Mouse (Mus musculus) cerebellum, postnatal 14 days (tissue): ENCODE results near the gene Tmc4.
"Not testable (repeated sequence)": the region's sequence is repeated elsewhere in the genome, so short reads cannot be mapped to it uniquely, and the experiment has no call there.

Experiments
- DNase-seq, 2 experiments: peaks; one replicate each; pipeline ENCODE4 v3.0.0; 2021; ENCODE audit warnings: mixed read lengths in 2 of 2

Tmc4 gene

GRCm38 (mm10) chr7:3677342-3677741, at the start of gene Tmc4:
Gene Tmc4 (minus strand): TSS chr7:3677553.
- no peak for DNase-seq

GRCm38 (mm10) chr7:3725459-3725858, 48.1 kb upstream of the Tmc4 start:
- DNase-seq: not testable (repeated sequence)

- not testable (repeated sequence) for DNase-seq
Measured at GRCm38 (mm10) chr7:3720268-3720667, 42.9 kb upstream of the Tmc4 start, which contains the start of gene Pirb. Gene Pirb (minus strand): TSS chr7:3720391.

GRCm38 (mm10) chr7:3715249-3715648, 37.9 kb upstream of the Tmc4 start:
- DNase-seq: peak in 1 of 2 experiments; percentile 0

- DNase-seq: peak in 1 of 2 experiments; percentile 0
Measured at GRCm38 (mm10) chr7:3712264-3712942, 35.0 kb upstream of the Tmc4 start.

GRCm38 (mm10) chr7:3709000-3709399, 31.6 kb upstream of the Tmc4 start:
- no peak for DNase-seq

- DNase-seq: not testable (repeated sequence)
Measured at GRCm38 (mm10) chr7:3708447-3708980, 31.2 kb upstream of the Tmc4 start.

GRCm38 (mm10) chr7:3707568-3708413, 30.4 kb upstream of the Tmc4 start:
- no peak for DNase-seq

GRCm38 (mm10) chr7:3707027-3707426, 29.7 kb upstream of the Tmc4 start:
- DNase-seq: no peak

- DNase-seq: no peak
Measured at GRCm38 (mm10) chr7:3706343-3706934, 29.1 kb upstream of the Tmc4 start.

- peak in 1 of 2 experiments; percentile 7 for DNase-seq
Measured at GRCm38 (mm10) chr7:3705911-3706310, 28.6 kb upstream of the Tmc4 start.

GRCm38 (mm10) chr7:3705461-3705860, 28.1 kb upstream of the Tmc4 start:
- peak in 1 of 2 experiments; percentile 11 for DNase-seq

- DNase-seq: no peak
Measured at GRCm38 (mm10) chr7:3704475-3704874, 27.1 kb upstream of the Tmc4 start.

GRCm38 (mm10) chr7:3703879-3704441, 26.6 kb upstream of the Tmc4 start, which contains the start of gene Rps9:
Gene Rps9 (plus strand): TSS chr7:3703993.
- DNase-seq: peak; percentile 98

GRCm38 (mm10) chr7:3703148-3703878, 26.0 kb upstream of the Tmc4 start:
- no peak for DNase-seq

- no peak for DNase-seq
Measured at GRCm38 (mm10) chr7:3698471-3698870, 21.1 kb upstream of the Tmc4 start.

GRCm38 (mm10) chr7:3694949-3695305, 17.6 kb upstream of the Tmc4 start:
- DNase-seq: peak; percentile 38 to 41

- DNase-seq: peak; percentile 58 to 67
Measured at GRCm38 (mm10) chr7:3694076-3694948, 17.0 kb upstream of the Tmc4 start.

GRCm38 (mm10) chr7:3693809-3694075, 16.4 kb upstream of the Tmc4 start:
- no peak for DNase-seq

- peak; percentile 98 to 99 for DNase-seq
Measured at GRCm38 (mm10) chr7:3692987-3693808, 15.8 kb upstream of the Tmc4 start, which contains the start of gene Mboat7. Gene Mboat7 (minus strand): TSS chr7:3693523.
